Mouse (Mus musculus) liver, adult 2 months (tissue): ENCODE data around the gene Masp2.

Experiments
- CTCF ChIP-seq: fragments of 200-500 bp; IDR thresholded peaks from 2 replicates; pipeline ENCODE4 v1.5.1; 2011; ENCODE audit warnings: low read depth, low read length, control low read depth
- POLR2A ChIP-seq: fragments of 200-500 bp; IDR thresholded peaks from 2 replicates; pipeline ENCODE4 v1.6.1; 2011; ENCODE audit warnings: low read length, control low read depth; ENCODE audit not compliant: insufficient read depth; ENCODE audit errors: extremely low read depth

- TF ChIP-seq POLR2A, result no peak
- no peak for TF ChIP-seq CTCF
These were observed 48.7 kb downstream of the Masp2 start for GRCm38 (mm10) chr4:148651045-148651444.
